Mouse (Mus musculus) liver, embryonic 14.5 days (tissue): ENCODE data around the gene Slc17a7.

Source experiments
- CTCF ChIP-seq: IDR thresholded peaks from 2 replicates; pipeline ENCODE4 v1.5.1; 2016; ENCODE audit warnings: antibody characterized with exemption, low read depth, control low read depth
- EP300 ChIP-seq: IDR thresholded peaks from 2 replicates; pipeline ENCODE4 v1.6.1; 2016; ENCODE audit warnings: antibody characterized with exemption, low read depth

GRCm38 (mm10) chr7:45191161-45191560, 27.4 kb downstream of the Slc17a7 start:
- TF ChIP-seq CTCF (no peak), EP300 (no peak)
